Mouse (Mus musculus) layer of hippocampus, adult 18-20 months (tissue): ENCODE data around the gene Hnrnpul2. TPM values are rescaled to one million over a fixed set of nuclear protein-coding genes. Genes with fewer than 3 reads are reported as not detected.
"Not testable (repeated sequence)": the region's sequence is repeated elsewhere in the genome, so short reads cannot be mapped to it uniquely, and the experiment has no call there.

ENCODE experiments used
- DNase-seq, 2 experiments: peaks; one replicate each; pipeline ENCODE4 v3.0.0; 2022; ENCODE audit warnings: low spot score in 2 of 2
- total RNA-seq, 2 experiments: library from RNA; stranded (reverse); gene quantifications; 2 replicates each; pipeline ENCODE4 v1.2.3; 2021

Gene Hnrnpul2
- total RNA-seq, 2 experiments from 2014 or later: 120 to 125 TPM

DNA sequence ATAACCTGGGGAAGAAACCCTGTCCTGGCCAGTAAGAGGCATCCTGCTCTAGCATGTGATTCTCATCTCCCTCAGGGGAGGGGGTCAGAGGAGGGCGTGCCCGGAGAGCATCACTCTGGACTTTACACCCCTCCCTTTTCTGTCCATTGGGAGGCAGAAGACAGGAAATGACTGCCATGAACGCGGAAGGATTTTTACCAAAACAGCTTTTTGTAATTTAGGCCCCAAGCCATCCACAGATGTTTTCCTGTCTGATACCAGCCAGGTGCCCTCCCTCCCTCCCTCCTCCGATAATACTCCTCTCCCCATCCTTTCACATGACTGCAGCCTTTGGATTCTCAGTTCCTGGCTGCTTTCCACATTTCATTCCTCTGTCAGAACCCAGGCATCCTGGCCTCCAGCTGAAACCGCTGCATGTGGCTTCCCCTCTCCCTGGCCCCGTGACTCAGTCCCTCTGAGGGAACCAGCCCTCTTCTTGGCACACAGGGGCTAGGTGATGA, 30.6 kb downstream of the Hnrnpul2 start, which contains the start of gene Lrrn4cl:
Lrrn4cl (plus strand) TSS at position 367 of the 500 bp plus-strand sequence.
- DNase-seq: no peak

DNA sequence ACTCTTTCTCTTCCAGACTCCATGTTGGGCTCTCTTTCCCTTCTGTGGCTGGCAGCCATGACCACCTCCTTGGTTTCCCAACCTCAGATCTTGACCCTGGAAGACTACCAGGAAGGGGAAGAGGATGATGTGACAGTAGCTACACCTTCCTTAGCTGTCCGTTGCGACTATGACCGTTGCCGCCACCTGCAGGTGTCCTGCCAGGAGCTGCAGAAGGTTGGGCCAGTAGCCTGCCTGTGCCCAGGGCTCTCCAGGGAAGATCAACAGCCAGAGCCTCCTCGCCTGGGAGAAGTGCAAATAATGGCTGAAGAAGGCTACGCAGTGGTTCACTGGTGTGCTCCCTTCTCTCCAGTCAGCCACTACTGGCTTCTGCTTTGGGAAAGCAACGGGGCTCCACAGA, 31.8 kb downstream of the Hnrnpul2 start:
- DNase-seq: no peak

DNA sequence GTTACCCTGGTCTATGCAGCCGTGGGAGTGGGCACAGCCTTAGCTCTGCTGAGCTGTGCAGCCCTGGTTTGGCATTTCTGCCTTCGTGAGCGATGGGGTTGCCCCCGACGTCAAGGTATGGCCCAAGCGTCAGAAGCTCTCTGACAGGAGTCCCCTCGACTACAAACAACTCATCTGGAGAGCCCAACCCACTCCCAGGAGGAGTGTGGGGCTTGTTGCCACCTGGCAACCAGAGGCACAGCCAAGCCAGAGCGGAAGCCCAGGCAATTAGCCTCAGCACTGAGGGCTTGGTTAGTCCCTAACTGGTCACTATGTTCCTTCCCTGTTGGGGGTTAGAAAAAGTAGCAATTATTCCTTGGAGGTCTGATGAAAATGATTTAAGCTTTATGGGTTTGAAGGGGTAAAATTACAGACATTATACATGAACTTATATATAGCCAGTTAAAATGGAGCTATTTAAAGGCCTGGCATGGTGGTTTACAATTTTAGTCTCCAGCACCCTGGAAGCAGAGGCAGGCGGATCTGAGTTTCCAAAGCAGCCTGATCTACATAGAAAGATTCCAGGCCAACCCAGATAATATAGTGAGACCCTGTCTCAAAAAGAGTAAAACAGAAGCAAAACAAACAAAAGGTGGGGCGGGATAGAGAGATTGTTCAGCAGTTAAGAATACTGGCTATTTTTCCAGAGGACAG, 32.6 kb downstream of the Hnrnpul2 start:
- no peak for DNase-seq

DNA sequence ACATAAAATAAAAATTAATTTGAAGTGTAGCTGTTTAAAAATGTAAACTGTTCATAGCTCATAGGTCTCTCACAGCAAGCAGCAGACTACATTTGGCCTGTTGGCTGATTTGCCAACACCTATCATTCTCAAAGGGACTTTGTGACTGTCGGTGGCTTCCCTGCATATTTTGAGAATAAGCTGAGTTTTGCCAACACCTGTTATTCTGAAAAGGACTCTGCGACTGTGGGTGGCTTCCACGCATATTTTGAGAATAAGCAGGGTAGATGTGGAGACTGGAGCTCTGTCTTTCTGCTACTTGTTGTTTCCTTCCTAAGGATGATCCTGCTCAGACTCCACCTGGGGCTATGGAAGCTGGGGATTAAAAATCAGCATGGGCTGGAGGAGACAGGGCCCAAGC, 33.3 kb downstream of the Hnrnpul2 start:
- no peak for DNase-seq

DNA sequence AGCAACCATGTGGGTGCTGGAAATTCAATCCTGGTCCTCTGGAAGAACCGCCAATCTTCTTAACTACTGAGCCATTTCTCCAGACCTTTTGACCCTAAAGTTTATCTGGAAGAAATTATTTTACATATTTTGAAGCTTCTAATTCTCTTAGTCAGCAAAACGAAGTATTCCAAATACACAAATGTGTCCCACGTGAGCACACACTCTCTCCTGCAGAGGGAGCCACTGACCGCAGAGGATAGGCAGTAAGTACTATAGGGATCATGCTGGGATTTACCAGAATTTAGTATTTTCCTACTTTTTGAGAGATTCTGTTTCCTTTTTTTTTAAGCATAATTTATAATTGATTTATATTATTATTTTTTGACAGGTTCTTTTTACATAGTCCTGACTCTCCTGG, 37.9 kb downstream of the Hnrnpul2 start:
- peak in 1 of 2 experiments; percentile 54 for DNase-seq

DNA sequence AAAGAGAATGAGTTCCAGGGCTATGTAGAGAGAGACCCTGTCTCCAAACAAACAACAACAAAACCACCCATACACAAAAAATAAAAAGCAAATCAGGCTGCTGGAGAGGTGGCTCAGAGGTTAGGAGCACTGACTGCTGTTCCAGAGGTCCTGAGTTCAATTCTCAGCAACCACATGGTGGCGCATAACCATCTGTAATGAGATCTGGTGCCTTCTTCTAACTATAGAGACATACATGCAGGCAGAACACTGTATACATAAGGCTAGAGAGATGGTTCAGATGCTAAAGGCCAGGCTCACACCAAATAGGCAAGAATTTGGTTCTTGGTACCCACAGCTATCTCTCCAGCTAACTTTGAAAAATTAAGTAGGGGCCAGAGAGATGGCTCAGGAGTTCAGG, 39.2 kb downstream of the Hnrnpul2 start:
- peak in 1 of 2 experiments; percentile 33 for DNase-seq

DNA sequence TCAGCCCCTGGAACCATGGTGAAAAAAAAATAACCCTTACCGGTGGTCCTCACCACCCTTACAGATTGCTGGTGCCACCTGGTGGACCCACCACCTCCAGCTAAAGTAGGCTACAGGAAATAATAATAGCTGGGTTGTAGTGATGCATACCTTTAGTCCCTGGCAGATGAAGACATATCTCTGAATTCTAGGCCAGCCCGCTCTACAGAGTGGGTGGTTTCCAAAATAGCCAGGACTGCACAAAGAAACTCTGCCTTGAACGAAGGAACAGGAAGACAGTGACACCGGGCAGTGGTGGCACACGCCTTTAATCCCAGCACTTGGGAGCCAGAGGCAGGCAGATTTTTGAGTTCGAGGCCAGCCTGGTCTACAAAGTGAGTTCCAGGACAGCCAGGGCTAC, 44.5 kb downstream of the Hnrnpul2 start:
- DNase-seq: no peak

DNA sequence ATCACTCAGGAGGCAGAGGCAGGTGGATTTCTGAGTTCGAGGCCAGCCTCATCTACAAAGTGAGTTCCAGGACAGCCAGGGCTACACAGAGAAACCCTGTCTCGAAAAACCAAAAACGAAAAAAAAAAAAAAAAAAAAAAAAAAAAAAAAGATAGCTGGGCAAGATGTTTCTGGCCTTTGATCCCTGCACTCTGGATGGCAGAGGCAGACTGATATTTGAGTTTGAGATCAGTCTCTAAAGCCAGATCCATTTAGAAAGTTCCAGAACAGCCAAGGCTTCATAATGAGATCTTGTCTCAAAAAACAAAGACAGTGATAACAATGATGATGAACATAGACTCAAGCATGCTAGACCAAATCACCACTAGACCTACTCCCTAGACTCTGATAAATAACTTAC, 50.6 kb downstream of the Hnrnpul2 start:
- DNase-seq: not testable (repeated sequence)

DNA sequence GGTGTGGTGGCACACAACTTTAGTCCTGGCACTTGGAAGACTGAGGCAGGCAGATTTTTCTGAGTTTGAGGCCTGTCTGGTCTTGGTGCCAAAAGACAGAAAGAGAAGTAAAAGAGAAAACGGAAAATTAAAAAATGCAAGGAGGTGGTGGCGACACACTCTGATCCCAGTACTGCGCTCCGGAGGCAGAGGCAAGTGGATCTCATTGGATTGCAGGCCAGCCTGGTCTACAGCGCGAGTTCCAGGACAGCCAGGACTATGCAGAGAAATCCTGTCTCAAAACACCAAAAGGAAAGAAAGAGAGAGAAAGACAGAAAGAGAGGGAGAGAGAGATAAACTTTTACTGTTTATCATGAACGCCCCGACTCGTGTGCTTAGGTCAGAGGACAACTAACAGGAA, 51.0 kb downstream of the Hnrnpul2 start:
- no peak for DNase-seq

DNA sequence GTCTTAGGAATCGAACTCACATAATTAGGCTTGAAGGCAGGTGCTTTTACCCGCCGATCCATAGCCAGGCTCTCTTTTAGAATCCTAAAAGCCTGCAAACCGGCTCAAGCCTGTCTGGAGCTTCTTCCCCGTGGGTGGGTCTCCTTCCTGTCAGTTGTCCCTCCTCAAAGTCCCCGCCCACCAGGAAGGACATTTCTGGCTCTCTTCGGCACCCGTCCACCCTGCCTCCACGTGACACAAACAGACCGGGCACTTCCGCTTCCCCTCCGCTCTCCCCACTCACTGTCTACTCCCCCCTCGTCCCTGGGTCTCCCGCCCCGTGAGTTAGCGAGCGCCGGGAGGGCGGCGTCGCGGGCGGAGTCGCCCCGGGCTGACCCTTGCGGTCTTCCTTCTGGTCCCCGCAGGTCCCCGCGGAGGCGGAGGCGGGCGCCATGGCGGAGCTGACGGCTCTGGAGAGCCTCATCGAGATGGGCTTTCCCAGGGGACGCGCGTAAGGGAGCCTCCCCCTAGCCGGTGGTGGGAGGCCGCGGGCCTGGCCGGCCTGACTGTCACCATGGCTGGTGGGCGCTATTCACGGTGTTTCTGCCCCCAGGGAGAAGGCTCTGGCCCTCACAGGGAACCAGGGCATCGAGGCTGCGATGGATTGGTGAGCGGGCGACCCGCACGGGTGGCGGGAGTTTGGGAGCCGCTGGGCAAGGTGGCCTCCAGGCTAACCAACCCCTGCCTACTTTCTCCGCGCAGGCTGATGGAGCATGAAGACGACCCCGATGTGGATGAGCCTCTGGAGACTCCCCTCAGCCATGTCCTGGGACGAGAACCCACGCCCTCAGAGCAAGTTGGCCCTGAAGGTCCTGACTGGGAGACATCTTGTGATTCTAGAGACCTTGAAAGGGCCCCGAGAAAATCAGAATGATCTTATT, 51.7 kb downstream of the Hnrnpul2 start, which contains the start of gene Ubxn1:
Ubxn1 (plus strand) TSS at position 230 of the 920 bp plus-strand sequence.
- peak; percentile 99 for DNase-seq

DNA sequence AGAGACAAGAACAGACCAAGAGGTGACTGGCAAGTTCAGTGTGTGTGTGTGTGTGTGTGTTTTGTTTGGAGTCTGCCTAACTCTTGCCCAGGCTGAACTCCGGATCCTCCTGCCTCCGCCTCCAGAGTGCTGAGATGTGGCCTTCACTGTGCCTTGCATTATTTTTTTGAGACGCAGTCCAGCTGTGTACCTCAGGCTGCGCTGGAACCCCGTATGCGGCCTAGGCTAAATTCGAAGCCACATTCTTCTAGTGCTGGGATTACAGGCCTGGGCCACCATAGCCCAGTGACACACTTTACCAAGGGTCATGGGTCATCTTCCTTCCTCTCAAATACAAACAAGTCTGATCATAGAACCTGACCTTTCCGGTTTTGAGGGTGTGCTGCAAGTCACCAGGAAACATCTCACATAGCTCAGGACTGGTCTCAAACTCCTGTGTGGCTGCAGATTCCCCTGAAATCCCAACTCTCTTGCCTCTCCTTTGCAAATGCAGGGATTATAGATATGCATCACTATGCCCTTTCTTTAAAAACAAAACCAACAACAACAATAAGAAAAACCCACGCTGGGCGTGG, 52.5 kb downstream of the Hnrnpul2 start:
- no peak for DNase-seq

DNA sequence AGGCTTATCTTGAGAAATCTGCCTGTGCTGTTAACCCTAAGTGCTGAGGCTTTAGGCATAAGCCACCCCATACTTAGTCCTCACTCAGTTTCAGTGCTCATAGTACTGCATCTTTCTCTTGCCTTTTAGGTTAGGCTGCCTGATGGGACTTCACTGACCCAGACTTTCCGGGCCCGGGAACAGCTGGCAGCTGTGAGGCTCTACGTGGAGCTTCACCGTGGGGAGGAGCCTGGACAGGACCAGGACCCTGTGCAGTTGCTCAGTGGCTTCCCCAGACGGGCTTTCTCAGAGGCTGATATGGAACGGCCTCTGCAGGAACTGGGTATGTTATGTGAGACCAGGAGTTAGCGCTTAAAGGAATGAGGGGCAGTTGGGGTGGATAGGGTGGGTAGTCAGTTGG, 55.2 kb downstream of the Hnrnpul2 start:
- DNase-seq: no peak

DNA sequence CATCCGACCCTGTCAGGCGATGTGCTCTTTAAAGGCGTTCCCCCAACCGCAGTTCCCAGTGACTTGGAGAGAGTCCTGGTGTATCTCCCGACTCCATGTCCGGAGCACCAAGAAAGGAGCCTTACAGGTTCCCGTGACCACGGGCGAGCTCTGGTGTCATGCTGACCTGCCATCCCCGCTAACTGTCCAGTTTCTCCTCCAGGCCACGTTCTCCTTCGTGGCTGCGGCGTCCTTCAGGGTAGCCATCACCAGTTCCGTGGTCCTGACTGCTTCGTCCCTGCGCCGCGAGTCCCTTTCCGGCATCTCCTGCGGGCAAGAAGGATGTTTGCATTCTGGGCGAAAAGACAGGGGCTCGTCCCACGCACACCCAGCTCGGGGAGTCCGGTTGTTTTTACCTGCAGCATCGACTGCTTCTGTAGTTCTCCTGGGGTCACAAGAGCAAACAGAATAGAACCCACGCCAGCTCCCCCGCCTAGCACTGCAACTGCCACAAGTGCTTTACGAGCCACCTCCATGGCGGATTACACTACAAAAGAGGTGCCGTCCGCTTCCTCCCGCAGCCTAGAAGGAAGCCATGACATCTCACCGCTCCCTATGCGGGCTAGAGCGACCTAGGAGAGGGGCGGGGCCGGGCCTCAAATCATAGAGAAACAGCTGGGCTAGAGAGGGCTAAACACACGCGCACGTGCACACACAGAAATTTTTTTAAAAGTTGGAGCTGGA, 60.7 kb downstream of the Hnrnpul2 start, which contains the start of gene Uqcc3:
Uqcc3 (minus strand) TSS at position 613 of the 723 bp plus-strand sequence.
- peak; percentile 83 to 92 for DNase-seq

DNA sequence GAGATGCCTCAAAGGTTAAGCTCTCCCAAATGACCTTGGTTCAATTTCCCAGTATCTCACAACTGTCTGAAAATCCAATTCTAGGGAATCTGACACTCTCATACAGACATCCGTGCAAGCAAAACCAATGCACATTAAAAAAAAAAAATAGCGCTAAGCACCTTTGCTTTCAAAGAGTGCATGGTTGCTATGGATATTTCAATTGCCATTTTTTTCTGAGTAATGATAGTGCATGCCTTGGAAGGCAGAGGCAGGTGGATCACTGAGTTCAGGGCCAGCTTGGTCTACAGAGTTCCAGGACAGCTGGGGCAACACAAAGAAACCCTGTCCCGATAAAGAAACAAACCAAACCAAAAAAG, 61.2 kb downstream of the Hnrnpul2 start:
- DNase-seq: no peak

DNA sequence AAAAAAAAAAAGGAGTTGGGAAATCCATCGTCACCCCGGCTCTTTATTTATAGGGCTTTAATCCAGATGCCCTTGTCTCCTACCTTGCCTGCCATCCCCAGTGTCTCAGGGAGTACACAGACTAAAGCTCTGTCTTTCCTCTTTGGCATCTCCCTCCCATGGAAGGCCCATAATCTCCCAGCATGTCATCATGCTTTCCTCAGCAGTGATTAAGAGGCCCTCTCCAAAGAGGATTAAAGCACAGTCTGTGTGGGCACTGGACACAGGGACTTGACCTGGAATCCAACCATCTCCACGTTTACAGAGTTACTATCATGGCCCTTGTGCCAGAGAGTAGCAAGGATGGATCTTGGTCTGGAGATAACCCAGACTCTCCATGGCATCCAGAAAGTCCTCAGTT, 63.8 kb downstream of the Hnrnpul2 start, which contains the start of the genes Lbhd1 and Gm49403:
Lbhd1 (plus strand) TSS at position 117 of the 400 bp plus-strand sequence.
Gm49403 (plus strand) TSS at position 315 of the 400 bp plus-strand sequence.
- no peak for DNase-seq

Other genes starting within 250 kb of the Hnrnpul2 start
- gene Slc22a8, start 228.8 kb upstream of the Hnrnpul2 start, total RNA-seq: 1 to 10 TPM; 6.3 to 6.9 TPM
- gene Slc22a6, start 202.0 kb upstream of the Hnrnpul2 start, total RNA-seq: 1 to 10 TPM; 1.6 to 2.1 TPM
- 100 to 1,000 TPM; 178 to 184 TPM for gene Chrm1, start 156.2 kb upstream of the Hnrnpul2 start, total RNA-seq
- gene Slc3a2, start 96.6 kb upstream of the Hnrnpul2 start, total RNA-seq: 100 to 1,000 TPM; 145 to 153 TPM
- gene Wdr74, start 84.2 kb upstream of the Hnrnpul2 start, total RNA-seq: 10 to 100 TPM; 53.0 to 55.2 TPM
- gene 1700092M07Rik, start 79.3 kb upstream of the Hnrnpul2 start, total RNA-seq: 1 to 10 TPM; 1.9 to 2.1 TPM
- gene Stx5a, start 78.6 kb upstream of the Hnrnpul2 start, total RNA-seq: 10 to 100 TPM; 59.5 to 63.6 TPM
- gene Nxf1, start 62.9 kb upstream of the Hnrnpul2 start, total RNA-seq: 10 to 100 TPM; 94.5 to 95.3 TPM
- 10 to 100 TPM; 69.1 to 74.4 TPM for gene Tmem223, start 49.0 kb upstream of the Hnrnpul2 start, total RNA-seq
- gene Tmem179b, start 45.5 kb upstream of the Hnrnpul2 start, total RNA-seq: 1 to 10 TPM; 8.6 to 9.6 TPM
- gene Taf6l, start 33.6 kb upstream of the Hnrnpul2 start, total RNA-seq: 10 to 100 TPM; 12.8 to 13.8 TPM
- 100 to 1,000 TPM; 106 to 111 TPM for gene Polr2g, start 21.4 kb upstream of the Hnrnpul2 start, total RNA-seq
- 1 to 10 TPM; 6.7 to 7.0 TPM for gene Zbtb3, start 17.5 kb upstream of the Hnrnpul2 start, total RNA-seq
- 10 to 100 TPM; 39.9 to 41.1 TPM for gene Ttc9c, start 677 bp upstream of the Hnrnpul2 start, total RNA-seq
- not detected for gene AC129217.1, start 9.8 kb downstream of the Hnrnpul2 start, total RNA-seq
- gene Bscl2, start 17.5 kb downstream of the Hnrnpul2 start, total RNA-seq: 10 to 100 TPM; 94.8 to 97.6 TPM
- gene Gng3, start 19.2 kb downstream of the Hnrnpul2 start, total RNA-seq: 100 to 1,000 TPM; 153 TPM
- gene Lrrn4cl, start 30.8 kb downstream of the Hnrnpul2 start, total RNA-seq: under 1 TPM; 0.42 to 0.68 TPM
- gene Ubxn1, start 51.5 kb downstream of the Hnrnpul2 start, total RNA-seq: 100 to 1,000 TPM; 103 to 109 TPM
- 10 to 100 TPM; 30.2 to 30.4 TPM for gene Uqcc3, start 60.9 kb downstream of the Hnrnpul2 start, total RNA-seq
- 1 to 10 TPM; 4.6 to 7.6 TPM for gene Lbhd1, start 63.7 kb downstream of the Hnrnpul2 start, total RNA-seq
- gene Gm49403, start 63.9 kb downstream of the Hnrnpul2 start, total RNA-seq: not detected
- gene 1810009A15Rik, start 68.8 kb downstream of the Hnrnpul2 start, total RNA-seq: 10 to 100 TPM; 24.2 to 30.3 TPM
- 1 to 10 TPM; 2.4 to 5.1 TPM for gene Gm49416, start 68.9 kb downstream of the Hnrnpul2 start, total RNA-seq
- 10 to 100 TPM; 25.6 to 26.3 TPM for gene Ints5, start 73.0 kb downstream of the Hnrnpul2 start, total RNA-seq
- 100 to 1,000 TPM; 104 to 112 TPM for gene Ganab, start 78.1 kb downstream of the Hnrnpul2 start, total RNA-seq
- 100 to 1,000 TPM; 166 to 169 TPM for gene B3gat3, start 100.4 kb downstream of the Hnrnpul2 start, total RNA-seq
- gene Rom1, start 109.3 kb downstream of the Hnrnpul2 start, total RNA-seq: 1 to 10 TPM; 4.7 to 6.6 TPM
- 10 to 100 TPM in 1 of 2 experiments, 1 to 10 TPM in 1; 9.8 to 10.4 TPM for gene Eml3, start 109.5 kb downstream of the Hnrnpul2 start, total RNA-seq
- gene Mta2, start 121.9 kb downstream of the Hnrnpul2 start, total RNA-seq: 10 to 100 TPM; 51.6 to 53.4 TPM
- 10 to 100 TPM; 21.9 to 22.5 TPM for gene Tut1, start 133.8 kb downstream of the Hnrnpul2 start, total RNA-seq
- 100 to 1,000 TPM; 257 to 269 TPM for gene Eef1g, start 147.0 kb downstream of the Hnrnpul2 start, total RNA-seq
- gene Ahnak, start 169.3 kb downstream of the Hnrnpul2 start, total RNA-seq: 10 to 100 TPM; 18.1 to 19.9 TPM